Mouse (Mus musculus) embryonic facial prominence, embryonic 14.5 days (tissue): Measurements from ENCODE around the gene Sec61a1. TPM values are rescaled to one million over a fixed set of nuclear protein-coding genes. Genes with fewer than 3 reads are reported as not detected.

ENCODE experiments used
- ATAC-seq: fragments of 200-750 bp; cut with Nextera tagmentation; 2 replicates; pipeline ENCODE4 v1.8.0; 2017; ENCODE audit warnings: low read depth, moderate number of reproducible peaks, moderate TSS enrichment
- DNase-seq: peaks from one replicate; pipeline ENCODE4 v3.0.0-alpha.2; 2015; ENCODE audit warnings: low spot score
- H3K27ac ChIP-seq: fragments of 300-500 bp; sonication (generic); replicated peaks from 2 replicates; pipeline ENCODE4 v1.5.1; 2014; ENCODE audit warnings: low read depth, mild to moderate bottlenecking, low read length, moderate library complexity
- H3K27me3 ChIP-seq: fragments of 300-500 bp; sonication (generic); replicated peaks from 2 replicates; pipeline ENCODE4 v1.6.1; 2014; ENCODE audit warnings: low read length; ENCODE audit not compliant: control insufficient read depth, insufficient read depth
- H3K36me3 ChIP-seq: fragments of 300-500 bp; sonication (generic); 2 replicates; pipeline ENCODE4 v1.6.1; 2014; ENCODE audit warnings: low read length, mixed read lengths; ENCODE audit not compliant: control insufficient read depth, insufficient read depth
- H3K4me1 ChIP-seq: fragments of 300-500 bp; sonication (generic); 2 replicates; pipeline ENCODE4 v1.6.1; 2014; ENCODE audit warnings: antibody characterized with exemption, low read length; ENCODE audit not compliant: control insufficient read depth, insufficient read depth
- H3K4me2 ChIP-seq: fragments of 300-500 bp; sonication (generic); 2 replicates; pipeline ENCODE4 v1.6.1; 2014; ENCODE audit warnings: low read depth, mild to moderate bottlenecking, low read length, moderate library complexity, mixed read lengths
- H3K4me3 ChIP-seq: fragments of 300-500 bp; sonication (generic); 2 replicates; pipeline ENCODE4 v1.5.1; 2014; ENCODE audit warnings: low read depth, mild to moderate bottlenecking, low read length
- H3K9ac ChIP-seq: fragments of 300-500 bp; sonication (generic); 2 replicates; pipeline ENCODE4 v1.6.1; 2014; ENCODE audit warnings: low read depth, mild to moderate bottlenecking, low read length, moderate library complexity, mixed read lengths
- H3K9me3 ChIP-seq: fragments of 300-500 bp; sonication (generic); 2 replicates; pipeline ENCODE4 v1.6.1; 2016; ENCODE audit warnings: low read length; ENCODE audit not compliant: control insufficient read depth
- WGBS: fragments of 180-500 bp; shearing (Covaris S2); extraction: QIAGEN DNeasy Blood & Tissue Kit; methylation state at CpG from one replicate; pipeline ENCODE4 v1.1.7; 2014; 5-methylcytosine and 5-hydroxymethylcytosine counted together
- polyA plus RNA-seq: library from polyadenylated mRNA; unstranded; fragments of >200 nt; fragmentation: Nextera tagmentation; extraction: Ambion mirVana; gene quantifications from 2 replicates; pipeline ENCODE4 v1.2.1, GENCODE M21; 2014

The Sec61a1 gene
- polyA plus RNA-seq, 1 experiment from 2014 or later = 268 TPM

GRCm38 (mm10) chr6:88523451-88523850, 4.7 kb upstream of the Sec61a1 start:
- no peaks in the 10 kb centered on the region for H3K27me3 ChIP-seq
- H3K36me3 ChIP-seq = no peaks in the 10 kb centered on the region
- H3K4me2 ChIP-seq = no peak overlapping the region
- no peak for ATAC-seq
- no peak overlapping the region for H3K9ac ChIP-seq
- no peaks in the 10 kb centered on the region for H3K9me3 ChIP-seq
- no peak overlapping the region for H3K27ac ChIP-seq
- peaks cover 5% of the 10 kb centered on the region for H3K4me1 ChIP-seq
- no peak overlapping the region for H3K4me3 ChIP-seq
- no peak for DNase-seq
- 86% methylated on average over 3 of the region's 3 CpGs for WGBS

GRCm38 (mm10) chr6:88523043-88523442, 4.3 kb upstream of the Sec61a1 start:
- 74% methylated on average over 3 of the region's 3 CpGs for WGBS
- DNase-seq = no peak

GRCm38 (mm10) chr6:88522606-88523005, 3.9 kb upstream of the Sec61a1 start:
- Histone ChIP-seq H3K9me3 (no peaks in the 10 kb centered on the region), H3K4me3 (no peak overlapping the region), H3K36me3 (no peaks in the 10 kb centered on the region), H3K27me3 (no peaks in the 10 kb centered on the region), H3K27ac (no peak overlapping the region), H3K9ac (no peak overlapping the region), H3K4me2 (no peak overlapping the region), H3K4me1 (peaks cover 5% of the 10 kb centered on the region)
- no peak for ATAC-seq
- DNase-seq = no peak
- 62% methylated on average over 3 of the region's 3 CpGs for WGBS

More at GRCm38 (mm10) chr6:88523043-88523442, 4.3 kb upstream of the Sec61a1 start:
- no peak overlapping the region for H3K4me3 ChIP-seq
- no peaks in the 10 kb centered on the region for H3K36me3 ChIP-seq
- H3K9ac ChIP-seq = no peak overlapping the region
- no peaks in the 10 kb centered on the region for H3K9me3 ChIP-seq
- H3K27me3 ChIP-seq = no peaks in the 10 kb centered on the region
- no peak overlapping the region for H3K4me2 ChIP-seq
- ATAC-seq = no peak
- H3K4me1 ChIP-seq = peaks cover 5% of the 10 kb centered on the region
- no peak overlapping the region for H3K27ac ChIP-seq

- 79% methylated on average over 7 of the region's 7 CpGs for WGBS
These were observed 3.1 kb upstream of the Sec61a1 start for GRCm38 (mm10) chr6:88521821-88522220.

GRCm38 (mm10) chr6:88517701-88518403, 853 bp downstream of the Sec61a1 start:
- ATAC-seq = no peak
- WGBS = 9% methylated on average over 18 of the region's 18 CpGs

More at GRCm38 (mm10) chr6:88521821-88522220, 3.1 kb upstream of the Sec61a1 start:
- H3K4me2 ChIP-seq = no peak overlapping the region
- H3K9ac ChIP-seq = no peak overlapping the region
- H3K4me3 ChIP-seq = no peak overlapping the region
- H3K4me1 ChIP-seq = peaks cover 10% of the 10 kb centered on the region
- no peak for DNase-seq
- H3K27me3 ChIP-seq = no peaks in the 10 kb centered on the region
- H3K9me3 ChIP-seq = no peaks in the 10 kb centered on the region
- ATAC-seq = no peak
- no peak overlapping the region for H3K27ac ChIP-seq
- no peaks in the 10 kb centered on the region for H3K36me3 ChIP-seq

GRCm38 (mm10) chr6:88516667-88517066, 2.0 kb downstream of the Sec61a1 start:
- 64% methylated on average over 5 of the region's 5 CpGs for WGBS
- Histone ChIP-seq H3K36me3 (peaks cover 45% of the 10 kb centered on the region), H3K4me3 (peak overlapping the region; percentile 98), H3K9ac (peak overlapping the region; percentile 99), H3K9me3 (no peaks in the 10 kb centered on the region), H3K27me3 (no peaks in the 10 kb centered on the region), H3K4me1 (peaks cover 14% of the 10 kb centered on the region), H3K4me2 (peak overlapping the region; percentile 89), H3K27ac (no peak overlapping the region)
- DNase-seq = no peak
- no peak for ATAC-seq

More at GRCm38 (mm10) chr6:88517701-88518403, 853 bp downstream of the Sec61a1 start:
- peak overlapping the region; percentile 89 for H3K4me2 ChIP-seq
- H3K4me3 ChIP-seq = peak overlapping the region; percentile 98
- peaks cover 33% of the 10 kb centered on the region for H3K36me3 ChIP-seq
- H3K4me1 ChIP-seq = peaks cover 14% of the 10 kb centered on the region
- no peaks in the 10 kb centered on the region for H3K9me3 ChIP-seq
- peak overlapping the region; percentile 90 for H3K27ac ChIP-seq
- H3K27me3 ChIP-seq = no peaks in the 10 kb centered on the region
- peak; percentile 27 for DNase-seq
- peak overlapping the region; percentile 99 for H3K9ac ChIP-seq

- H3K27me3 ChIP-seq = no peaks in the 10 kb centered on the region
- no peak overlapping the region for H3K27ac ChIP-seq
- ATAC-seq = no peak
- no peak overlapping the region for H3K4me2 ChIP-seq
- no peak for DNase-seq
- peaks cover 14% of the 10 kb centered on the region for H3K4me1 ChIP-seq
- WGBS = 90% methylated on average over 8 of the region's 8 CpGs
- H3K9ac ChIP-seq = no peak overlapping the region
- H3K9me3 ChIP-seq = no peaks in the 10 kb centered on the region
- no peak overlapping the region for H3K4me3 ChIP-seq
- peaks cover 52% of the 10 kb centered on the region for H3K36me3 ChIP-seq
These were observed 2.7 kb downstream of the Sec61a1 start for GRCm38 (mm10) chr6:88515971-88516370.

GRCm38 (mm10) chr6:88514546-88514945, 4.2 kb downstream of the Sec61a1 start:
- H3K27ac ChIP-seq = no peak overlapping the region
- H3K9ac ChIP-seq = no peak overlapping the region
- no peak overlapping the region for H3K4me2 ChIP-seq
- H3K36me3 ChIP-seq = peaks cover 66% of the 10 kb centered on the region
- no peaks in the 10 kb centered on the region for H3K27me3 ChIP-seq
- 85% methylated on average over 4 of the region's 4 CpGs for WGBS
- H3K4me1 ChIP-seq = peaks cover 11% of the 10 kb centered on the region
- no peak overlapping the region for H3K4me3 ChIP-seq
- H3K9me3 ChIP-seq = no peaks in the 10 kb centered on the region
- no peak for ATAC-seq
- DNase-seq = no peak

GRCm38 (mm10) chr6:88513984-88514383, 4.7 kb downstream of the Sec61a1 start:
- DNase-seq = no peak
- Histone ChIP-seq H3K27ac (no peak overlapping the region), H3K9ac (no peak overlapping the region), H3K36me3 (peaks cover 71% of the 10 kb centered on the region), H3K27me3 (no peaks in the 10 kb centered on the region), H3K4me3 (no peak overlapping the region), H3K9me3 (no peaks in the 10 kb centered on the region), H3K4me1 (peaks cover 8% of the 10 kb centered on the region), H3K4me2 (no peak overlapping the region)
- no peak for ATAC-seq
- 91% methylated on average over 8 of the region's 8 CpGs for WGBS
